In the genomic region with DNA sequence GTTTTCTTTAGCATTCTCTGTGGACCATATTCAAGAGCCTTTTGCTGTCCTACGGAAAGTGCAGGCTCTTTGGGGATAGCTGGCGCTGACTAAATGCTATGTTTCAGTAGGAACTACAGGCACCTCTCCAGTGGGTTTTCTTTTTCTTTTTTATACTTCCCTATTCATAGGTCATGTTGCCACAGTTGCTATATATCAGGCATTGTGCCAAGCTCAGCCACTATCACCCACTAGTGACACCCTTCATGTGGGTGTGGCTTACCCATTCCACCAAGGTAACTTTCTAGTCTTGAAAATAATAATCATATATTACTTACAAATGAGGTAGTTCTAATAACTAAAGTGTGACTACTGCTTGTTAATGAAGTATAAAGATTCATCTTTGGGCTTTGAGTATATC, we compare ENCODE assay signal across 16 mouse cellular contexts. TPM values are rescaled to one million over a fixed set of nuclear protein-coding genes. Genes with fewer than 3 reads are reported as not detected.
A peak's percentile ranks its signal among the peaks of the same experiment; 100 is the strongest.
DNase-seq lines count a peak whose midpoint lies in the region; ATAC-seq and TF ChIP-seq lines count a peak whose summit lies in the region.
"Had no signal": no experiment of that assay in that cellular context is flagged by ENCODE, and none has a peak within 500 bp of the region (broad histone marks: within the 10 kb centered on the region; RNA-seq: fewer than 3 reads in every experiment).

No protein-coding gene starts in this region.

- peak overlapping the region; percentile 65 for H3K9ac ChIP-seq in liver, embryonic 14.5 days (replicated peaks)
- no peak overlapping the region for H3K9ac ChIP-seq in kidney, embryonic 15.5 days
- H3K9ac ChIP-seq: embryonic facial prominence, embryonic 13.5 days; forebrain, embryonic 13.5 days; heart, embryonic 12.5 days; neural tube, embryonic 13.5 days had no signal

- DNase-seq in heart, embryonic 10.5 days (ENCODE audit: low spot score): no peak
- DNase-seq in heart, adult 18-20 months: no peak
- DNase-seq in G1E (ENCODE audit: low spot score): no peak
- no peak for DNase-seq in liver, embryonic 14.5 days (ENCODE audit: low read depth in 3 of 3, low spot score in 3 of 3)
- no peak for DNase-seq in kidney, postnatal 36 days
- DNase-seq in kidney, adult 8-10 months: no peak
- DNase-seq: adrenal gland, adult 2 months; lung, postnatal 14 days; thymus, adult 2 months had no signal

- no peak for TF ChIP-seq CTCF in G1E (IDR thresholded peaks at IDR 0.05; ENCODE audit: low read depth, low read length)
- no peak for TF ChIP-seq CTCF in liver, embryonic 14.5 days (IDR thresholded peaks at IDR 0.05; ENCODE audit: low read depth)

- 80% methylated on average over 2 of the region's 2 CpGs for WGBS in heart, embryonic 10.5 days
- 35% methylated on average over 2 of the region's 2 CpGs for WGBS in liver, embryonic 14.5 days (ENCODE audit: insufficient replicate concordance)
- 89% methylated on average over 2 of the region's 2 CpGs for WGBS in kidney, embryonic 15.5 days

- peaks cover 38% of the 10 kb centered on the region for H3K4me1 ChIP-seq in heart, embryonic 10.5 days
- peaks cover 79% of the 10 kb centered on the region for H3K4me1 ChIP-seq in G1E (ENCODE audit: insufficient read depth, low read depth, low read length)
- peaks cover 86 to 89% of the 10 kb centered on the region in 2 experiments for H3K4me1 ChIP-seq in liver, embryonic 14.5 days (replicated peaks; ENCODE audit: control insufficient read depth in 2 of 2, insufficient read depth in 2 of 2, low read length in 1 of 2)
- H3K4me1 ChIP-seq in kidney, embryonic 15.5 days: peaks cover 20% of the 10 kb centered on the region

- H3K9me3 ChIP-seq in heart, embryonic 10.5 days: no peaks in the 10 kb centered on the region
- H3K9me3 ChIP-seq in G1E (replicated peaks): no peaks in the 10 kb centered on the region
- no peaks in the 10 kb centered on the region for H3K9me3 ChIP-seq in liver, embryonic 14.5 days (ENCODE audit: control insufficient read depth, low read length)
- no peaks in the 10 kb centered on the region for H3K9me3 ChIP-seq in kidney, embryonic 15.5 days (replicated peaks)
- H3K9me3 ChIP-seq: embryonic facial prominence, embryonic 13.5 days; forebrain, embryonic 13.5 days; heart, embryonic 12.5 days; neural tube, embryonic 13.5 days had no signal

- H3K27me3 ChIP-seq in heart, embryonic 10.5 days (ENCODE audit: insufficient read depth, poor library complexity, severe bottlenecking): no peaks in the 10 kb centered on the region
- H3K27me3 ChIP-seq in G1E (ENCODE audit: insufficient read depth, low read length): no peaks in the 10 kb centered on the region
- H3K27me3 ChIP-seq in liver, embryonic 14.5 days (ENCODE audit: control insufficient read depth, insufficient read depth, low read length): no peaks in the 10 kb centered on the region
- no peaks in the 10 kb centered on the region for H3K27me3 ChIP-seq in kidney, embryonic 15.5 days
- H3K27me3 ChIP-seq: embryonic facial prominence, embryonic 13.5 days; forebrain, embryonic 13.5 days; heart, embryonic 12.5 days; neural tube, embryonic 13.5 days had no signal

- peak overlapping the region; percentile 65 for H3K4me2 ChIP-seq in liver, embryonic 14.5 days (ENCODE audit: low read depth)
- no peak overlapping the region for H3K4me2 ChIP-seq in kidney, embryonic 15.5 days
- H3K4me2 ChIP-seq: embryonic facial prominence, embryonic 13.5 days; forebrain, embryonic 13.5 days; heart, embryonic 12.5 days; neural tube, embryonic 13.5 days had no signal

- no peak for TF ChIP-seq EP300 in liver, embryonic 14.5 days (IDR thresholded peaks at IDR 0.05; ENCODE audit: low read depth)

- no peak for ATAC-seq in G1E (ENCODE audit: extremely low read depth, insufficient number of reproducible peaks, low FRiP score, poor library complexity, severe bottlenecking)
- ATAC-seq in erythroid progenitor cell, adult 5-6 weeks (replicated peaks; ENCODE audit: low FRiP score, poor library complexity, severe bottlenecking): peak; percentile 60
- ATAC-seq in liver, embryonic 14.5 days (ENCODE audit: insufficient read depth): peak; percentile 42; the same call in 1 of the 2 replicates
- ATAC-seq in kidney, embryonic 15.5 days (replicated peaks; ENCODE audit: low FRiP score): no peak
- ATAC-seq: forebrain, embryonic 13.5 days; midbrain, embryonic 16.5 days had no signal

- H3K4me3 ChIP-seq in heart, embryonic 10.5 days: no peak overlapping the region
- peak overlapping the region; percentile 53; the same call in 1 of the 2 replicates for H3K4me3 ChIP-seq in G1E (ENCODE audit: low read depth, low read length)
- 0 out of 4 replicates have a peak overlapping the region, but pooled peaks of 1 of the 2 experiments have one; percentile 13 for H3K4me3 ChIP-seq in liver, embryonic 14.5 days (ENCODE audit: insufficient read depth in 1 of 2, low read depth in 2 of 2, low read length in 2 of 2)
- H3K4me3 ChIP-seq in kidney, embryonic 15.5 days (replicated peaks): no peak overlapping the region
- H3K4me3 ChIP-seq: embryonic facial prominence, embryonic 13.5 days; forebrain, embryonic 13.5 days; heart, embryonic 12.5 days; neural tube, embryonic 13.5 days had no signal

- peak overlapping the region; percentile 69 for H3K27ac ChIP-seq in heart, embryonic 10.5 days
- H3K27ac ChIP-seq in liver, embryonic 14.5 days: peak overlapping the region; percentile 99
- no peak overlapping the region for H3K27ac ChIP-seq in kidney, embryonic 15.5 days
- H3K27ac ChIP-seq: embryonic facial prominence, embryonic 13.5 days; forebrain, embryonic 13.5 days had no signal

- peaks cover 20% of the 10 kb centered on the region for H3K36me3 ChIP-seq in heart, embryonic 10.5 days
- peaks cover 37% of the 10 kb centered on the region for H3K36me3 ChIP-seq in G1E (replicated peaks)
- no peaks in the 10 kb centered on the region for H3K36me3 ChIP-seq in liver, embryonic 14.5 days (replicated peaks; ENCODE audit: control insufficient read depth, insufficient read depth, low read depth)
- H3K36me3 ChIP-seq in kidney, embryonic 15.5 days: peaks cover 15% of the 10 kb centered on the region; the same call in 1 of the 2 replicates

RNA-seq across cellular contexts. Expression of gene Mboat2, which starts 59.5 kb away (rescaled TPM):
- polyA plus RNA-seq in heart, embryonic 10.5 days (2016; fragmentation: Nextera tagmentation; extraction: Ambion mirVana): 35.7 and 37.0 TPM in 2 replicates
- 1 to 10 TPM; 8.7 to 8.9 TPM for total RNA-seq in heart, adult 18-20 months (2021)
- 1.6 and 2.2 TPM in 2 replicates for total RNA-seq in G1E (2014; fragmentation: Nextera tagmentation)
- 0.76 and 0.98 TPM in 2 replicates for total RNA-seq in G1E (2017)
- 0.20 and 0.21 TPM in 2 replicates for polyA plus RNA-seq in G1E (2012)
- total RNA-seq in erythroid progenitor cell, adult 5-6 weeks (2015; ENCODE audit: low replicate concordance): 68.1 and 117 TPM in 2 replicates
- total RNA-seq in erythroid progenitor cell, adult 5-6 weeks (2017; ENCODE audit: low replicate concordance): 79.5 and 84.0 TPM in 2 replicates
- polyA plus RNA-seq in liver, embryonic 14.5 days (2012; rRNA removed): 0.95 and 1.3 TPM in 2 replicates
- 3.6 and 4.0 TPM in 2 replicates for polyA plus RNA-seq in liver, embryonic 14.5 days (2014; fragmentation: Nextera tagmentation; extraction: Ambion mirVana)
- 41.1 and 42.2 TPM in 2 replicates for polyA plus RNA-seq in kidney, embryonic 15.5 days (2015; fragmentation: Nextera tagmentation; extraction: Ambion mirVana)

Comparison
In these comparisons a context has a peak if more than half of its experiments do, and no peak if none do; other contexts are left out.
1. ATAC-seq: peak in erythroid progenitor cell, adult 5-6 weeks (single experiment) and liver, embryonic 14.5 days (single experiment); none in G1E (single experiment) and kidney, embryonic 15.5 days (single experiment).